Mouse (Mus musculus) regulatory T cell (primary cell): ENCODE data around the gene Afap1.

Experiments
- in situ Hi-C: fragments of 300-600 bp; cut with MboI, MseI; formaldehyde crosslinking; loops from one replicate; pipeline ENCODE4 v1.15.1; 2025; ENCODE audit warnings: high pct_unique_total_duplicates

Afap1 gene

GRCm38 (mm10) chr5:36033531-36034426 lies 140.7 kb downstream of the Afap1 start:
- in situ Hi-C loops, result no loop called here

DNA sequence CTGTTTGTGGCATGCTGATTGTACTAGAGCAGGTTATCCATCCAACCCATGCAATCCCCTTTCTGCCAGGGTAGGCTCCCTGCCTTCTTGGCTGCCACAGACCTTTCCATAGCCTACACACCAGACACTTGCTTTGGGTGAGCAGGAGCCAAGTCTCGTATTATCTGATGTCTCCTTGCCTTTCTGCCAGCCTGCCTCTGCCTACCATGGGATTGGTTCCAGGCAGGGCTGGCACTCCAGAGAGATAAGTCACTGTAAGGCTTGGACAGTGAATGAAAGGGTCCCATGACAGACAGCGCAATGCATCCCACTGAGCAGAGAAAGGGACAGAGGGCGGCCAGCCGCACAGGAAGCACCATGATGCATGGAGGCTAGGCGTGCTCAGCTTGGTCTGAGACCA lies 146.5 kb downstream of the Afap1 start:
- in situ Hi-C loops, result no loop called here

- in situ Hi-C loops, result no loop called here
Observed at GRCm38 (mm10) chr5:36040398-36041235, 147.5 kb downstream of the Afap1 start.

GRCm38 (mm10) chr5:36041236-36041562 lies 148.1 kb downstream of the Afap1 start:
- in situ Hi-C loops, result no loop called here

GRCm38 (mm10) chr5:36041756-36042155 lies 148.6 kb downstream of the Afap1 start:
- in situ Hi-C loops, result no loop called here

DNA sequence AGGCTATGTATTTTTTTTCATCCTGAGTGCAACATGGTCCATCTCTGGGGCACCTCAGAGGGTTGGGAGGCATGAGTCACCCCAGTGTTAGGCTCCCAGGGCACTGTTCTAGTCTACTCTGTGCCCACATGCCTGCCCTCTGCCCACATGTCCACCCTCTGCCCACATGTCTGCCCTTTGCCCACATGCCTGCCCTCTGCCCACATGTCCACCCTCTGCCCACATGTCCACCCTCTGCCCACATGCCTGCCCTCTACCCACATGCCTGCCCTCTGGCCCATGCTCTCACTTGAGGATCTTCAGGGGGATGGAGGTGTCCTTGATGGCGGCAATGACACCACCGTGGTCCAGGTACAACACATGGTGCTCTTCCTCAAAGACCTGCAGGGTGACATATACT lies 150.0 kb downstream of the Afap1 start:
- in situ Hi-C loops, result no loop called here
